14 mouse cellular contexts compared by ENCODE assay signal in the genomic region with DNA sequence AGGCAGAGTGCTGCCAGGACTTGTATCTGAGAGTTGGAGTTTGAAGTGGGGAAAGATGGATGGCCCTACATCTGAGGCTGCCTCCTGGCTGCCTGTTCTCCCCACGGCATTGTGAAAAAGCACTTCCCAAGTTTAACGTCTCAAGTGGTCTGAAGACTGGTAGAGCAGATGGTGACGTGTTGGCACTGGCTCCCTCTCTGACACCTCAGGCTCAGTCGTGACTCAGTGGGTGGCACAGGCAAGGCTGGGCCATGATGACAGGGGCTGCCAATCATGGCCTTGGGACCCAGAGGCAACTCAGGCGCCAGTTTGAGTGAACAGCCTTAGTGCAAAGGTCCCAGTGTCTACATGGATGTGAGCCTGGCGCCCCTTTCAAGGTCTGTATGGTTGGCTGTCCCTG.
DNase-seq lines count a peak whose midpoint lies in the region; ATAC-seq lines count a peak whose summit lies in the region.
"Had no signal": no experiment of that assay in that cellular context is flagged by ENCODE, and none has a peak within 500 bp of the region (broad histone marks: within the 10 kb centered on the region; RNA-seq: fewer than 3 reads in every experiment).

No protein-coding gene starts in this region.

- no peak for DNase-seq in frontal cortex, postnatal 10 days (ENCODE audit: low spot score in 2 of 2)
- DNase-seq in adrenal gland, adult 2 months = peak; percentile 80
- peak; percentile 62 for DNase-seq in adrenal gland, postnatal 10 days
- peak; percentile 57 to 65 for DNase-seq in left cerebral cortex, postnatal 36 days (ENCODE audit: low spot score in 2 of 2)
- no peak for DNase-seq in layer of hippocampus, postnatal 36 days
- no peak for DNase-seq in kidney, adult 8-10 months
- DNase-seq: gastrocnemius, adult 2 months; heart, postnatal 36 days; kidney, postnatal 10 days; lung, postnatal 36 days had no signal

- peak; percentile 68 for ATAC-seq in frontal cortex, adult (ENCODE audit: low TSS enrichment)
- ATAC-seq: inflammation-experienced regulatory T-cells, adult 6 months; liver, embryonic 12.5 days; midbrain, embryonic 15.5 days had no signal

- intact Hi-C loops in left cerebral cortex, postnatal 36 days (cut with DNase I) = no loop called here

Comparison
In these comparisons a context has a peak if more than half of its experiments do, and no peak if none do; other contexts are left out.
1. DNase-seq: peak in adrenal gland, adult 2 months (single experiment), adrenal gland, postnatal 10 days (single experiment) and left cerebral cortex, postnatal 36 days (2 of 2); none in frontal cortex, postnatal 10 days (0 of 2), layer of hippocampus, postnatal 36 days (0 of 2) and kidney, adult 8-10 months (0 of 2).